Mouse (Mus musculus): Measurements from ENCODE around the gene Cacna1c.

Cacna1c gene

DNA sequence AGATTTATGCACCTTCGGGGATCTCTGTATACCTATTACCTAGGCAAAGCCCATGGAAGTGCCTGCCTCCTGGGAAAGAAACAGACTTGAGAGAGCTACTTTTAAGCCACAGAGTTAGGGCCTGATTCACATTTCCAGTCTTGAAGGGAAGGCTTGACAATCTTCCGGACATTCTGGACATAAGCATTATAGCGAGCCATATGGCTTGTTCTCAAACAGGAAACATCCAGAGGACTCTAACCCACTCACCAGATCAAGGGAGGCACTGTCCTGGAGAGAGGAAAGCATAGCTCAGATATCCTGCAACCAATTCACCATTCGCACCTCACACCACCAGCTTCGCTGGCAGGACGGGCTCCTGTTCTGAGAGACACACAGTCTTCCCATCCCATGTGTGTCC lies 302.2 kb downstream of the Cacna1c start:
- no peak for DNase-seq

DNA sequence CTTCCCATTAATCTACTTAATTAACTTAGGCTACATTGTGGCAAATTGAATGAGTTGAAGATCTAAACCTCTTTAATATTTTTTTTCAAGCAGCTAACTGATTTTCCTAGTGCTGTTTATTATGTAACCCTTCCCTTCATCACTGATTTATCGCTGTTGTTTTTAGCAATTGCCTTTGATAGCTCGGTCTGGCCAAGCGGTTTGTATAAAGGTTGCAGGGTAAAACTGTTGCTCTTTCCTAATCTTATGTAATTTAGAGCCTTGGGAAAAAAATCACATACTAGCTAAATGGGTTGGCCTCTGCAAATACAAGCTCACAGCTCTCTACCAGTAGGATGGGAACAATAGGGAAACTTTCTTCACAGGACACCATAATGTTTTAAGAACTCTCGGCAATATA lies 306.8 kb downstream of the Cacna1c start:
- peak; percentile 25 for DNase-seq

DNA sequence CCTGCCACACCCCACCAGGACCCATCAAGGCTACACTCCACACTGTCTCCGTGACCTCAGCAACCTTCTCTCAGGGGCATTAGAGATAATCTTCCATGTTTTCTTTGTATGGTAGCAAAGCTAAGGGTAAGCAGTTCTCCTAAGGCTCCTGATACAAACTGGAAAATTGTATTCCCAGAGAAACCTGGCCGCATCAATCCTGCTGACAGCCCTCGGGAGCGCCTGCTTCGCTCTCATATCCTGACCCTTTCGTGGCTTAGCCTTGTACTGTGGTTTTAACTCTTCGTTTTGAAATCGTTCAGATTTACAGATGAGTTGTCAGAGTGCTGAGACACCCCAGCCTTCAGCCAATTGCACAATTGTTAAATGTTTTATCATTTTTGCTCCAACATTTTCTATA lies 309.2 kb downstream of the Cacna1c start:
- DNase-seq = no peak

DNA sequence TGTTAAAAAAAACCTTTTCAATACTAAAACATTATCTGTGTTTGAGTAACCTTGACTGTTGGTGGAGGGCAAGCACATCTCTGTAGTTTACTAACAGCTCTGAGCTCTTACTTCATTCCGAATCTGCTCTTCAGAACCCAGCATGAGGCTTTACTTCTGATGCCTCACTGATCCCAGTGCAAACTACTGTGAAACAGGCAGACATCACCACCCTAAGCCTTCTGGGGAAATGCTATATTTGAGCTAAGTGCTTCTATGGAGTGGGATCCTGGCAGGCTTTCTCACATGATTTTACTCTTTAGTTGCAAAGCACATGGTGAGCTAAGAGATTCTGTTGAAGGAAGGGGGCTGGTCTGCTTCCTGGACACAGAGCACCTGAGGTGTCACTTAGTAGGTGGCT lies 311.3 kb downstream of the Cacna1c start:
- no peak for DNase-seq

DNA sequence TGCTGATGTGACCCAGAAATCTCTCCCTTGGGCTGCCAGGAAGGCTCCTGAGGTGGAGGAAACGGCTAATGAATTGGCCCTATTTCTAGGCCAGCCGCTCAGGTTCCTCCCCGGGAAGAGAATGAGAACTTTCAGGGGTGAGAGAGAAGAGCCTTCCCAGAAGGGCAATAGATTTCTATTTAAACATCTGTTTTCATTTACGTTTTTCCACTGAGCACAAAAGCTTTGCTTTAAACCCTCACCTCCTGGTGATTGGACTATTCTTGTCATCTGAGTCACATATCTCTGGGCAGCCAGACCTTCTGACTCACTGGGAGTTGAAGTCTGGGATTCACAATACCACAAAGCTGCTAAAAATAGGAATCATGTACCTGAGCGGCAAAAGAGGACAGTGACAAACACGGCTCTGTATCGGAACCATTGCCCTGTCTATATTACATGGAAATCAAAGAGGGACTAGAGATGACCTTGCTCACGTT lies 312.1 kb downstream of the Cacna1c start:
- no peak for DNase-seq

DNA sequence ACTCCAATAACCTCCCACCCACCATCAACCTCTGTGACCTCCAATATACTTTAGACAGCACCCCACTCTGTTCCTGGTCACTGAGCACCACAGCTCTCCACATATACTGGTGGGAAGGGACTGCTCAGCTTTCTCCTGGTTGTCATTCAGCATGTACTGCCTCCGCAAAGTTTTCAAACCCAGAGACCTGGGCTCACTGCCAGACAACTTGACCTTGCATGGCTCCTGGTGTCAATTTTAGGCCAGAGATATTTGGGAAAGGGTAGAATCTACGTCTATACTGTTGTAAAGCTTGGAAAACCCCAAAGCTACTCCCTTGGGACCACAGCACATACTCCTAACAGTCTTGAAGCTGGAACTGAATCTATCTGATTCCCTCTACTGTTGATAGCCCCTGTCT lies 320.0 kb downstream of the Cacna1c start:
- peak; percentile 25 for DNase-seq

DNA sequence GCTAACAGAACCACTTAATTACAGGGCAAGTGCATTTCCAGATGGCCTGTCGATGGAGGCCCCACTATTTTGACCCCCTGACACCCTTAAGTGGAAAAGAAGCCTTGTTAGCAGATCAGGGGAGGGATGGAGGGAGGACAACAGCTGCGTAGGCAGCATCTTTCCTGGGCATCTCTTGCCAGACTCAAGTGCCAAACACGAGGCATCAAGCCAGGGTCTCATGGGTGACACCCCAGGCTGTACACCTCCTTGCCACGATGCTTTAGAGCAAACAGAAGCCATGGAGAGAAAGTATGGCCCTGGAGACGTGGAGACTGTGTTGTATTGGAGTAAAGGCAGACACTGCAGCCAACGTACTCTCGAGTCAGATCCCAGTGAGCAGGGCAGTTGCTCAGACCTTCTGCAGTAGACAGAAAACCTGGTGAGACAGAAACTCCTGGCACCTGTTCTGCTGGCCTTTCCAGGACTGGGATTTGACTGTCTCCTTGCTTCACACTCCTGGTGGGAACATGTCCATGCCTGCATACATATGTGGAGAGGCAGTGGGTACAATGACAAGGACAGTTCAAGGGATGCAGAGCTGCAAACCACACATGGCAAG lies 325.9 kb downstream of the Cacna1c start:
- no peak for DNase-seq

DNA sequence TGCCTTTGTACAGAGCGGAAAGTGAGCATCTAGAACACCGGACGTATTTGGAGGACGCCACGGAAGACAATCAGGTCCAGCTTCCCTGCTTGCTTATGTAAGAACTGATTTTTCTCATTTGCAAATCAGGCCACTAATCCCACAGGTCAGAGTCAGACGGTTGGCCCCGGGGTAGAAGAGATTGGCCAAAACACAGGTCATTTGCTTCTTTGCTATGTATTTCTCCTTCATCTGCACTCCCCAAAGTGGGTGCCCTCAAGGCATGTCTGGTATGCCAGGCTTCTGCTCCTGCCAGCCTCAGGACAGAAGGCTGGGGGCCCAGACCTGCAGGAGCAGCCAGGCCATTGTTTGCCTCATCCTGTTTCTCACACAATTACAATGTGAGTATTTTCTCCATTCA lies 328.8 kb downstream of the Cacna1c start:
- no peak for DNase-seq

DNA sequence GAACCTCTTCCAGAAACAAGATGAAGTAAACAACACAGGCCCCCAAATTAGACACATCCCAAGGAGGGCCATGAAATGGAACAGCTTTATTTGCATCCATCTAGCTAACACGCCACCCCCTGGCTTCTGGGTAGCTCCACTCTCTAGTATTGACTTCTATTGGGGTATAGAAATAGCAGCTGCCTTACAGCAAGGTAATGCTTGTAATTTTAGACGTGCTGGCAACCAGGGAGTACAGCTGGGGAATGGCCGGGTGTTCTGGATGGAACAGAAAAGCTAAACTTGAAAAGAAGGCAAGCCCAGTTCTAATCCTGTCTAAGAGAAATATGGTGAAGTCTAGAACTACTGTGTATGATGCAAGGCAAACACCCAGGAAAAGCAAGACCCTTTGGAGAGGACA lies 329.3 kb downstream of the Cacna1c start:
- DNase-seq = no peak

DNA sequence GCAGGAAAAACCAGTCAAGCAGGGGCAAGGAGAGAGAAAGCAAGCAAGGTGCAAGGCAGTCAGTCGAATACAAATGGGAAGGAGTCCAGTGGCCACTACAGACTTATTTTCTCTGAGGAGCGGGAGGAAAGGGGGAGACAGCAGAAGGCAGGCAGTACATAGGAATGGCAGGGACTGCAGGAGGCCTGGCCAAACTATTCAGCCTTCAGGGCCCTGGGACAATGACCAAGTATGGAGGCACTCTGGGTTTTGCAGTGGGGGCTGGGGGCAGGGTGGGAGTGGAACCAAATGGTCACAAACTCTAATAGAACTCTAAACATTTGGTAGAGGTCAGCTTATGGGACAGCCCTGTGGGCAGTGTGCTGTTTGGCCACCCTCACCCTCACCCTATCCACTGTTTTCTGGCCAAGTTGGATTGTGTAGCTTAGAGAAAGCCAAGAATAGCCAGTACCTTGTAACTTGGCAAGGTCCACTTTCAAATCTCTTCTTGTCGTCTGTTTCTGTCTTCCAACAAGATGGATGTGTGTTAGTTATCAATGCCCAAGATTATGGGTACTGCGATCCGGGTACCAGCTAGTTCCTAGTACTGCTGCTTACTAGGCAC lies 330.3 kb downstream of the Cacna1c start:
- no peak for DNase-seq

DNA sequence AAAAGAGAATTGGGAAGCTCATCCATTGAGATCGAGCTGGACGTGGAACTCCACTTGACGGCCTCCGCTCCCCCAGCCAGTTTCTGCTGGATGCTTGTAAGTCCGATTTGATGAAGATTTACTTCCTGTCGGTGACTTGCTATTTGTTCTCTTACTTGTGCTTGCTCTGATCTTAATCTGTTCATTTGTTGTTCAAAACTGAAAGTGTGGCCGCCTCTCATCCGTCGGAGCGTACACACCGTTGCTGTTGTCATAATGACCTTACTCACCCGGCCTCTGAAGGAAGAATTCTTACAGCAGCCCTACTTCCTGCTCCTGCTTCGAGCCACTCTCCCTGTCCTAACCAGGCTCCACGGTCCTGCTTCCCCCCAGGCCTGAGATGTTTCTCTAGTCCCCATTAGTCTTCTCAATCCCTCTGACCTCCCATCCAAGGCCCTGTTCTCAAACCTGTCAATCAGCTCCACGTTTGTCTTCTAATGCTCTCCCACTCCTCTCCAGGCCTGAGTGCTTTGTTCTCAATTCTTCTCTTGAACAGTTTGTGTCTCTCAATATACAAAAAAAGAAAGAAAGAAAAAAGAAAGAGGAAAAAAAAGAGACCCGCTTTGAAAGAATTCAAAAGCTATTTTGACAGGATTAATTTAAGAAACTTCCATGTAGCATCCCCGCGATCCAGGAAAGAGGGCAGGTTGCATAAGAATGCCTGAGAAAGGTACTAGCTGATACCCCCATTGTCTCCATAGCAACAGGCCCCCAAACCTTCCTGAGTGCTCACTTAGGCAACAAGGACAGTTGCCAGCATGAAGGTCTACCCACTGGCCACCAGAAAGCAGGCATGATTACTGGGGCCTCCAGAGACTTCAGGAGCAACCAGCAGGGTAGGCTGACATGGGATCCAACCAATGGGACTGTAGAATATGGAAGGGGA lies 331.3 kb downstream of the Cacna1c start:
- no peak for DNase-seq

DNA sequence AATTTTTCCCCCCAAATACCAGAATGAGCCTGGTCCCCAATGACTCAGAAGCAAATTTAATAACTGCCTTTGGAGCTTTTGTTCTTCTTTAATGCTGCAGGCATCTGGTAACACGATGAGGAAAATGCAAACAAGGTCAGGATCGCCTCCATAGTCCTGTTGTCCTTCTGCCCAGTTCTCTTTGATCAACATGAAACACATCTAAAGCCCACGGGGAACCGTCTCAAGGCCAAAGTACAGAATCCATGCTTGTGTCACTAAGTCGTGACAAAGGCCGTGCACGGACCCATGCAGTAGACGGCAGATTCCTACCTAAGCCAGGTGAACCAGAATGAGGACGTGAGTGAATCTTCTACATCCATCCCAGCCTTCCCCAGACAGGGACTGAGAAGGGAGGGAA lies 333.5 kb downstream of the Cacna1c start:
- DNase-seq = no peak

DNA sequence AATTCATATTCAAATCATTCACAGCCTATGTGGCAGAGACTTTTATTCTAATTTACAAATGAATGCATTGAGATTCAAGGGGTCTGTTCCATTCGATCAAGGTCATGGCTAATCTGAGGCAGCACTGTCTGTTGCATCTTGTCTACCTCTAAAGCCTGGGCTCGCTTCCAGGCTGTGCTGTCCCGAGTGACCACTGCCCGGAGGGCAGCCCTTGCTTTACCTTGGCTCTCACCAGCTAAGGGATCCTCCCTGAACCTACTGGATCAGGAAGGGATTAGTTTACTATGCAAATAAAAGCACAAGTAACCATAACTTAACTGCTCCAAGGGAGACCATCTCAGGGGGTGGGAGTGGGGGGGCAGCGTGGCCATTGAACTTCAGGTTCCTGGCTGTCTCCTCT lies 334.1 kb downstream of the Cacna1c start:
- DNase-seq = no peak

DNA sequence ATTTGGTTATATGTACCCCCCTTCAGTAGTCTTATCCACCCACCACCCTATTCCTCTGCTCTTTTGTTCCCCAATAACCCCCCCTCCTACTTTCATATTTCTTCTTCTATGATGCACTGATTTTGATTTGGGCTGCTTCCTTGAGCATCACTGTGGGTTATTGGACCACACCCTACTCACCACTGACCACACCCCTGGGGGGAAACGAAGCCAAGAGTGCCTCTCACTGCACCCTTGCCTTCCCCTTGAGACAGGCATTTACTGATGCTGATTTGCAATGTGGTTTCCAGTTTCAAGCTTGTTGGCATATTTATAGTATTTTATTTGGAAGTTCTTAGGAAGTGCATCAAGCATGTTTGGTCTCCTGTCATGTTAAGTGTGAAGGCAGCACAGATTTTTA lies 337.8 kb downstream of the Cacna1c start:
- no peak for DNase-seq

DNA sequence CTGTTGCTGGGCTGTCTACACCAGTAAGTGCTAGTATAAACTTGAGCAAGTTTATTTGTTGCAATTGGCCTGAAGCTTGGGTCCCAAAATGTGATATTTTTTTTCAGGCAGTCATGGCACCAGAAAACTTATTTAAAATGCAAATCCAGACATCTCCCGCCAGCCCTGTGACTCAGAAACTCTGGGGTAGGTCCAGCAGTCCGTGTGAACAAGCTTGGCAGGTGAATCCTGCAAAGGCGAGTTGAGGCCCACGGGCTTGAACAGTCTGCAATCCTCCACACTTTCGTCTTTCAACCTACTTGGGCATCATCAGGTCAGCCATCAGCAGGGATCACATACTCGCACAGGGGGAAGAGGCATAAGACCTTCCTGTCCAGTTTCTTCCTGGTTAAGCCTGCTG lies 344.1 kb downstream of the Cacna1c start:
- DNase-seq = no peak

DNA sequence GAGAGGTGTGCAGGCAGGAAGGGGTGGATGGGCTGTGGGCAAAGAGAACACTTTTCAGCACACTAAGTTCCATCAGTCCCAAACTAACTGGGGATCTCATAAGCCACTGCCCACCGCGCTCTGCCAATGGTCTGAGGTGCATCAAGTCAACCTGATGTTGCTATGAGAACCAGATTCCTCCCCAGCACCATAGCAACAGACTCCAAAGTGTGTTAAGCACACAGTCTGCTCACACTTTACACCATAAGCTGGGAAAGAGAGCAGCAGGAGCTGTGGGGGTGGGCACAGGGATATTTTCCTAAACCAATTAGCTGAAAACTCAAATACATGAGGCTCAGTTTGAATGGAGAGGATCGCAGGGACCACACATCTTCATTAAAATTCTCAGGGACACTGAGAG lies 345.1 kb downstream of the Cacna1c start:
- no peak for DNase-seq

DNA sequence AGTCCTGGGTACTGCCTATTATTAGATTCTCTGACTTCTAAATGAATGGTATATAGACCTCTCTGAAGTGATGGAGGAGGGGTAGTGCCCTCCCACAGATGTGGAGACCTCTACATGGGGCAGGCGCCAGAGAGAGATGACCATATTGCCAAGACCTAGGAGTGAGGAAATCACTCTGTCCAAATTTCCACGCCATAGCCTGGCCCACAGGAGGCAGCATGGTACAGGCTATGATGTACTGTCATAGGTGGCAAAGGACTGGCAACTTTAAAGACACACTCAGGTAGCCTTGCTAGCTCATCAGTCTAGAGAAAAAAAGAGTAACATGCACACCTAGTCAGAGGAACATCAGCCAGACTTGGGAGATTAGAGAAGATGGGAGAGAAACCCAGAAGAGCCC lies 347.6 kb downstream of the Cacna1c start:
- no peak for DNase-seq

DNA sequence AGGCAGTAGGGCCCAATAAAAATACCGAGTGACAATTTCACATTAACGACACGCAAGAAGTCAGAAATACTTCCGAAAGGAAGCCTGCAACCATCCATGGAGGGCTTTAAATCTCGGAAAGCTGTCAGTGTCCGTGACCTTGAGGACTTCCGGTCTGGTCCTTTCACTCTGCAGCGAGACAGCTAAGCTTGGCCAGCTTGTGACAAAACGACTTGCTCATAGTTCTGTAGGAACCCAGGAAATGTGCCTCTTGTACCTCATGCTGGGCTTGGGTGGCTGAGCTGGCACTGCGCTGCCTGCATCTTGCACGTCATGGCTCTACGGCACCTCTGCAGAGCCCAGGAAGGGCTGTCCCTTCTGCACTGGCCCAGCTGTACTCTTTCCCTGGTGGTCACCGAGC lies 348.5 kb downstream of the Cacna1c start:
- DNase-seq = peak; percentile 42

DNA sequence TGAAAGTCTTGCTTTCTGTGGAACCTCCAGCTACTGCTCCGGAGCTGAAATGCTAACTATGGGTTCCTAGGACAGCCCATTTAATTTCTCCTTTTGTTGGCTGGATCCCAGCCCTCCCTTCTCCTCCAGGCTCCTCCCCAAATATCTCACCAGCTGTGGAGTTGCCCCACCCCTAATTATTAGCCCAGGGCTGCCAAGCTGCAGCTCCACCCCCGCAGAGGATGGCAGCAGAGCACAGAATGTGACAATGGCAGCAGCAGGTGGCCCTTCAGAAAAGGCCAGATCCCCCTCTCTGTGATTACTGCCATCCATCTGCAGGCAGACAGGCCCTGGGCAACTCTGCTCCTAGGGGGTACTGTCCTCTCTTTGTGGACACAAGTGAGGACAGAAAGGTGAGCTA lies 350.4 kb downstream of the Cacna1c start:
- no peak for DNase-seq

DNA sequence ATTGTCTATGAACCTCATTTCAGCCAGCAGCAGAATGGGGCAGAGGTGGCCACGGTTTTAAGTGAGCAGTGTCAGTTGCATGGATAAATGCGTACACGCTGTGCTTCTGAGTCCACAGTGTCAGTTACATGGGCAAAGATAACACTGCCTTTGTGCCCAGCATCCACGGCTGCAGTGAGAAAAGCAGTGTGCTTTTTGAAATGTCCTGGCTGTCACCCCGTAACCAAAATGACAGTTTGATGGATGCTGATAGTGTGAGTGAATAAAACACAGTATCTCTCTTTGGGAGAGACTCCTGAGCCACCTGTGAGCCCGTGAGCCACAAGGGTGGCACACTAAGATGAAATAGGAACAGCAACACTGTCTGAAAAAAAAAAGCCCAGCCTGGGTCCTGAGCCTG lies 351.0 kb downstream of the Cacna1c start:
- DNase-seq = no peak

DNA sequence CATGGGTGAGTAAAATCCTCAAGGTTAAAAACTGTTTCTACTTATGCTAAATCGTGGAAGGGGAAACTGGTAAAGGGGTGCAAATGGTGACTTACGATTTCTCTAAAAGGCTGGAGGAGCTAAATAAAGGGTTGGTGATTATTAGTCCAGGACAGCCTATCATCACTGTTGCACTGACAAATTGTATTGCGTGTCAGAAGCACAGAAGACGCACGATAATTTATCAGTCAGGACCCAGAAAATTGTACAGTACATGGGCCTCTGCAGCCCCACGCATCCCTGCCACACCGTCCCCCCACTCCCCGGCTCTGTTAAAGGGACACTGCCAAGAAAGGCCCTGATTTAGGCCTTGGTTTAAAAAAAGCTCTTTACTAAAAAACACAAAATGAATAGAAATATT lies 352.7 kb downstream of the Cacna1c start:
- no peak for DNase-seq

DNA sequence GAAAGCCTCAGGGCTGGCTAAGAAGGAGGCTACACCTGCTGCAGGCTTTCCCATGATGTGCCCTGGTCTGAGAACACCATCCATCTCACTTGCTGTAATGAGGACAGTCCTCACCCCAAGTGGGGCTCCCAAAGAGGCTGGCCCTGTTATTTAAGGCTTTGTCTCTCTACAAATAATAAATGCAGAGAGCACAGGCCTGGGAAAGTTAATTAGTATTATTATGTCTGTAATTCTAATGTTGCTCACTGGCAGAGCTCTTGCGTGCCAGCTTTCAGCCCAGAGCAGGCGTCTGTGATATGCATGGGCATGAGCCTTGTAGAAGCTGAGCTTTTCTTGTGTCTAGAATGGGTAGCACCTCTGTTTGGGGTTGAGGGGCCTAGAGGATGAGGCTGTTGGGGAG lies 354.3 kb downstream of the Cacna1c start:
- DNase-seq = no peak

DNA sequence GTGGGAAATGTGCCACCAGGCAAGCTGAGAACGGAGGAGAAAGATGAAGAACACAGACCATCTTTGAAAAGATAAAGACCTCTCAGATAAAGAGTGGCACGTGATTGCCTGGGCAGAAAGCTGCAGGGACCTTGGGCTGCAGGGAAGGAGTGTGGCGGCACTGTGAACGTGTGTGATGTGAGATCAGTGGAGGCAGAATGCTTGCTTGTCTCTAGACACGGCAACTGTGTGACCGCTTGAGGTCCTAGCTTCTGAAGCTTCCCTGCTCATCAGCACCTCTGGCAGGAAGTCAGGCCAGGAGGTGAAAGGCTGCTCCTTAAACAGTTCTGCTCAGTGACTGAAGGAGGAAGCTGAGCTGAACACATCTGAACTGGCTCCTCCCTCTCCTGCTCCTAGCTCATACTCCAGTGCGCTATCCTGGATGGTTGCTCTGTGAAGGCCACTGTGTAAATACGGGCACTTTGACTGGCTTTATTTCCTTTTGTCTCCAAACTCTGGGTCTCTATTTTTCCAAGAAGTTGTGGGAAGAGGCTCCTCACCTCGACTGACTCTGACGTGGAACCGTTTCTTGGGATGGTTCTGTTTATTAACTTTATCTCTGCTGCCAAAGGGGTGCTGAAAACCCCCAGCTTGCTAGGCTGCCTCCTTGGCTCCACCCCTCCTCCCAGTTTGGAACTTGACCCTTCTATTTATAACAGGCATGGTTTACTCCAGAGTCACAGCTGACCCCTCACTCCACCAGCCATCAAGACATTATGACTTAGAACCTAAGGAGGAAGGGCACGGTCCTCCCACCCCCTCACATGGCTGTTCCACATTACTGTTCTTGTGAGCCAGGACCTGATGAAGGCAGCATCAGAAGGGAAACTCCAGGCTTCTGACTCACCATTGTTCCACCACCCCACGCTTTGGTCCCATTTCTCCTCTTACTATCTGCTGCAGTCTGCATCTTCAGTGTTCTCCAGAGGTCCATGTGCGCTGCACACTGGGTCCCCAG lies 357.0 kb downstream of the Cacna1c start:
- DNase-seq = peak; percentile 50
